Mouse (Mus musculus) erythroblast, embryonic 14.5 days (primary cell): ENCODE results near the gene Rad21l. TPM values are rescaled to one million over a fixed set of nuclear protein-coding genes. Genes with fewer than 3 reads are reported as not detected.

Experiments used
- H3K27me3 ChIP-seq: 2 replicates; pipeline ENCODE4 v1.6.1; 2012; ENCODE audit warnings: inconsistent platforms; ENCODE audit not compliant: control insufficient read depth
- H3K36me3 ChIP-seq: 2 replicates; pipeline ENCODE4 v1.6.1; 2012; ENCODE audit warnings: mild to moderate bottlenecking, inconsistent platforms; ENCODE audit not compliant: control insufficient read depth
- H3K4me1 ChIP-seq: 2 replicates; pipeline ENCODE4 v1.6.1; 2012; ENCODE audit warnings: inconsistent platforms; ENCODE audit not compliant: control insufficient read depth
- H3K4me3 ChIP-seq: replicated peaks from 2 replicates; pipeline ENCODE3; 2012; ENCODE audit warnings: moderate library complexity, mild to moderate bottlenecking, inconsistent platforms
- H3K9me3 ChIP-seq: 2 replicates; pipeline ENCODE4 v1.6.1; 2012; ENCODE audit warnings: low read length, inconsistent platforms, mixed read lengths; ENCODE audit not compliant: control insufficient read depth
- GATA1 ChIP-seq: IDR thresholded peaks from 2 replicates; pipeline ENCODE4 v1.6.1; 2012; ENCODE audit warnings: low read length, inconsistent platforms, mixed read lengths
- TAL1 ChIP-seq: IDR thresholded peaks from 3 replicates; pipeline ENCODE4 v1.6.1; 2012; ENCODE audit warnings: low read length, inconsistent platforms, mixed read lengths
- polyA plus RNA-seq: library from polyadenylated mRNA; stranded (reverse); fragments of >175 nt; gene quantifications from 2 replicates; pipeline ENCODE4 v1.2.3, GENCODE M21; 2012

Gene Rad21l
- not detected in 2 replicates for polyA plus RNA-seq

DNA sequence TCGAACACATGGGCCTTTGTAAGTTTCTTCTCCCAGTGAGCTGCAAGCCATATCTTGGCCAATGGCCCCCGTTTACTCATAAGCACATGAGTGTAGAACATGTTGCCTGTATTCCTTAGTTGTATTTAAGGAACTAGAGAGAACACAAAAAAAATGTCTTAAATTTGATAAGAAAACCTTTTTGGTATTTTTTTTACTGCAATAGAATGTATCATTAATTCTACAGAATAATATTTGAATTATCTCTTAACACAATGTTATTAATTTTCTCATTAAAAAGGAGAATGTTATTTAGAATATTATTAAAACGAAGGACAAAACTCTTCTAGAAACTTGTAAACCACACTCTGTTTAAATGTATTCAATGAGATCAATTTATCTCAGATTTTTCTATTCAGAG lies at the start of gene Rad21l:
Gene Rad21l (minus strand): TSS at position 101 of the 400 bp plus-strand sequence.
- no peaks in the 10 kb centered on the region for H3K36me3 ChIP-seq
- H3K4me1 ChIP-seq, result peaks cover 8% of the 10 kb centered on the region
- H3K9me3 ChIP-seq, result peaks cover 9% of the 10 kb centered on the region
- TF ChIP-seq GATA1 (no peak), TAL1 (no peak)
- H3K4me3 ChIP-seq, result no peak within 1 kb of the TSS
- H3K27me3 ChIP-seq, result peaks cover 6% of the 10 kb centered on the region

DNA sequence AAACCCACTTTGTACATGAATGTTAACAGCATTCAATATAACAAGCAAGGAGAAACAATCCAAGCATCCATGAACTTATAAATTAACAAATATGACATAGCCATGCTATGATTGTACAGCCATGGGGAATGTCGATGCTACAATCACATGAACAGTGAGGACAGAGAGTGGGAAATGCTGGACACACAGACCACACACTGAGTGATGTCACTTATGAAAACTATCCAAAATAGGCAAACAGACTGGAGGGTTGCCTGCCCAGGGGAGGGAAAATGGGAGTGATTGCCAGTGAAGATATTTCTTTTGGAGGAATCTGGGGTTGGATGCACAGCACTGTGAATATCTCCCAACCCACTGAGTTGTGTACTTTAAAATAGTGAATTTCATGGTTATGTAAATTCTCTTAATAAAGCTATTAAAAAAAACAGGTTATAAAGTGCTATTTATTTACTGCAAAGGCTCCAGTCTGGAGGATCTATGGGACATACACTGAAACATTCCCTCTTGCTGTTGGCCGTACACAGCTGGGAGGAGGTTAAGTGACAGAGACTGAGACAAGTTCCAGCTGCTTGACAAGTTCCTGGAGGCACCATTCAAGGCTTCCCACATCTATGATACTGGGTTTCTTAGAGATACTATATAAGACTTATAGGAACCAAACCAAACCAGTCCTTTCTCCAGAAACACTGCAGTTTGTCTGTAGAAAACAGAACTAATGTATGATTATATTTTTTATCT lies 48.2 kb upstream of the Rad21l start:
- Histone ChIP-seq H3K9me3 (no peaks in the 10 kb centered on the region), H3K4me1 (no peaks in the 10 kb centered on the region), H3K27me3 (no peaks in the 10 kb centered on the region), H3K36me3 (peaks cover 76% of the 10 kb centered on the region), H3K4me3 (no peak overlapping the region)
- TF ChIP-seq TAL1, result no peak
- no peak for TF ChIP-seq GATA1

DNA sequence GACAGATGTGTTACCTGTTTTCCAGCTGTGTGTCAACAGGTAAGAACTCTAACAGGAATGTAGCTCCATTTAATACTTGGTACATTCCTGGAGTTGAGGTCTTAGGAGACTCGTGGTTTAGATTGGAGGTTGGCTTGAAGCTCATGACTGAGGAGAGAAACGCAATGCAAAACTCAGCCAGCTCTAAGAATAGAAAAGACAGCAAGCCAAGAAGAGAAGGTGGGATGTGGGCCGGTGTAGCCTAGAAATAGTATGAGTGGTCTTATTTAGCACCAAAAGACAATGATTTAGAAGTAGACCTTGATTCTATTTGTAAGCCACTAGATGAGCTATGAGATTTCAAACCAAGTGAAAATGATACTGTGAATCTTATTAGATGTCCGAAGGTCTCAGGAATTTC lies 47.2 kb upstream of the Rad21l start:
- peaks cover 66% of the 10 kb centered on the region for H3K36me3 ChIP-seq
- H3K9me3 ChIP-seq, result no peaks in the 10 kb centered on the region

DNA sequence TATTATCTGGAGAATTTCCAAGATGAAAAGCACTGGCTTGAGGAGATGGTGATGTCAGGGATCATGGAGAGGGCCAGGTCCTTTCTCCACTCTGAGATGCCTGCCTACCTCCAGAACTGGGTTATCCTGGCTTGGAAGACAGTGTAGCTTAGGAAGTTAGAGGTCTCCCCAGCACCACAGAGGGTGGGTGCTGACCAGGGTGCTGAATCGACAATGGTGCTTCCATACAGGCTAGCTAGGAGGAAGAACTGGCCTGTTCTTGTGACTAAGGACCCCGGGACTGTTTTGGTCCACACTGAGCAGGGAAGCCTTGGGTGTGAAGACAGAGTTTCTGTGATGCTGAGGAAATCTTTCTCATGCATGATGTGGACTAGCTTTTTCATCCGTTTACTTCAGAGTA lies 44.3 kb upstream of the Rad21l start:
- no peaks in the 10 kb centered on the region for H3K4me1 ChIP-seq
- peaks cover 38% of the 10 kb centered on the region for H3K36me3 ChIP-seq
- no peak overlapping the region for H3K4me3 ChIP-seq
- H3K27me3 ChIP-seq, result no peaks in the 10 kb centered on the region
- H3K9me3 ChIP-seq, result no peaks in the 10 kb centered on the region
- TF ChIP-seq GATA1 (no peak), TAL1 (no peak)

More for the DNA sequence above, 47.2 kb upstream of the Rad21l start:
- Histone ChIP-seq H3K4me3 (no peak overlapping the region), H3K27me3 (no peaks in the 10 kb centered on the region), H3K4me1 (no peaks in the 10 kb centered on the region)
- TF ChIP-seq TAL1, result no peak
- no peak for TF ChIP-seq GATA1

DNA sequence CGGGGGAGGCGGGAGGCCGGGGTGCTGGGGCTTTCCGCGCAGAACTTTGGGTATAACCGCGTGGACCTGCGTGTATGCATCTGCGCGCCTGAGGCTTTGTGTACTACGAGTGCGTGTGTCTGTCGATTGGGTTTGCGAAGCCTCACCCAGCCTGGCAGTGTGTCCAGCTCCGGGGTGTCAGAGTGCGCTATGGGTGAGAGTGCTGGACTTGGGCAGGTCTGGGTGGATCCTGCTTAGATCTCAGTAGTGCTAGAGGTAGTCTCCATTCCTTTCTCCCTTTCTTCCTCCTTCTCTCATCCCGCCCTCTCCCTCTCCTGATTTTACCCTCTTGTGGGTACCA lies 34.5 kb upstream of the Rad21l start:
- no peak overlapping the region for H3K4me3 ChIP-seq
- peaks cover 2% of the 10 kb centered on the region; the same call in 1 of the 2 replicates for H3K9me3 ChIP-seq
- no peak for TF ChIP-seq GATA1
- no peak for TF ChIP-seq TAL1
- peaks cover 63% of the 10 kb centered on the region for H3K27me3 ChIP-seq
- H3K4me1 ChIP-seq, result no peaks in the 10 kb centered on the region
- H3K36me3 ChIP-seq, result no peaks in the 10 kb centered on the region

DNA sequence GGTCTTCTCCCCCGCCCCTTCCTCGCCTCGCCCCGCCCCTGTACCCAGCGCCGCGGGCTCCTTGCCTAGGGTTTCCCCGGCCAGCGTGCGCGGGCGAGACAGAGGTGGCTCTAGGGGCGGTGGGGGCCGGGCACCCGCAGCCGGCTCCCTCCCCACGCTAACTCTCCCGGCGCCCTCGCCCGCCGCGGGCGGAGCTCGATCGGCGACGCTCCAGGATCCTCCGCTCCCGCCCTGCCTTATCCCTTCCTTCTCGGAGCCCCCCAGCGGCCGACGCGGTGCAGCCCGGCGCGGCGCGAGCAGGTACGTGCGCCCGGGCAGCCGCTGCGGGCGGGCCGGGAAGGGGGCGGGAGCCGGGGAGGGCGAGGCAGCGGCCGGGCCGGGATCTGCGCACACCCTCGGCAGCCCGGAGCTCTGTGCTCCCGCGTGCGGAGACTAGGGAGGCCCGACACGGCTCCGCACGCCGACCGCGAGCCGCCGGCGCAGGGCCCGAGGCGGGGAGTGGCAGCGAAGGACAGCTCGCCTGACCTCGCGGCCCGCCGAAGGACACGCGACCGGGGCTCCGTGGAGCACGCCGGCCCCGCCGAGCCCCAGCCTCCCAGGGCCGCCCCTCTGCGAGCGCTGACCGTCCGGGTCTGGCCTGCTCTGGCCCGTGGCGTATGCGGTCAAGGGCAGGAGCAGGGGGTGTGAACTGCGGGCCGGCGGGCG lies 34.0 kb upstream of the Rad21l start:
- Histone ChIP-seq H3K9me3 (peaks cover 2% of the 10 kb centered on the region; the same call in 1 of the 2 replicates), H3K4me1 (no peaks in the 10 kb centered on the region), H3K27me3 (peaks cover 63% of the 10 kb centered on the region), H3K4me3 (no peak overlapping the region), H3K36me3 (no peaks in the 10 kb centered on the region)
- no peak for TF ChIP-seq GATA1
- no peak for TF ChIP-seq TAL1

DNA sequence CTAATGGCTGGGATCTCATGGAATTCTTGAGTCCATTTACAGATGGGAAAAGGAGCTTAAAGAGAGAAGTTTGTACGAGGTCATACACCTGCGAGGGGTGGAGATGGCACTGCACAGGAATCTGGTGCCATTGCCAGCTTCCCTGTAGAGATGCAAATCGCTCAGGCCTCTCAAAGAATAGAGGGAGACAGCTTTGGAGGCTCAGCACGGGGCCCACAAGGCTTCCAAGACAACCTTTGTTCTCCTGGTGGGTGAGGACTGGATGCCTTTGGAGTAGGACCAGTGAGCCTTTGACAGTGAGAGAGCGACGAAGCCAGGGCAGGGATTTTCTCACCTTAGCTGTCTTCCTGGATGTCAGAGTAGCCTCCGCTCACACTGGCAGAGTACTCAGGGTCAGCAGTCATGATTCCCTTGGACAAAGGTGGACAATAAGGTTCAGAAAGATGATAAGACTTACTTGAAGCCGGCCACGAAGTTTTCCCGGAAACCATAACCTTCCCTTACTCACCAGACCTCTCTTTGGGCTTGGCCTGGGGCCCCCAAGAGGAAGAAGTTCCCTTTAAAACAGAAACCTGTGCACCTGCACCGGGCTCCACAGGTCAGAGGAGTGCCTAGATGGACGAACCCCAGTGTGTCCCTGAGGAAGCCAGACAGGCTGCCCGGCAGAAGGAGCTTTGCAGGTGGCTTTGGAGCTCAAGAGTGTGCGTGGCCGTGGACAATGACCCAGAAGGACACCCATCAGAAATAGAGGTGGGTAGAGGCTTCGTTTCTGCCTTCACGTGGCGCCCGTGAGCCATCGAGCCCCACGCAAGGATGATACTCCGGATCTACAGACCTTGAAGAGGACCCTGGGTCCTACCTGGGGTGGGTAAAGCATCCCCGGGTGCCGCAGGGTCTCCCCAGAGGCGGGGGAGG lies 33.2 kb upstream of the Rad21l start, which contains the start of gene Tmem74b:
Gene Tmem74b (plus strand): TSS at position 778 of the 915 bp plus-strand sequence.
- H3K36me3 ChIP-seq, result no peaks in the 10 kb centered on the region
- H3K9me3 ChIP-seq, result peaks cover 2% of the 10 kb centered on the region; the same call in 1 of the 2 replicates
- no peaks in the 10 kb centered on the region for H3K4me1 ChIP-seq
- TF ChIP-seq TAL1, result no peak
- TF ChIP-seq GATA1, result no peak
- peaks cover 63% of the 10 kb centered on the region for H3K27me3 ChIP-seq
- H3K4me3 ChIP-seq, result no peak within 1 kb of the TSS

DNA sequence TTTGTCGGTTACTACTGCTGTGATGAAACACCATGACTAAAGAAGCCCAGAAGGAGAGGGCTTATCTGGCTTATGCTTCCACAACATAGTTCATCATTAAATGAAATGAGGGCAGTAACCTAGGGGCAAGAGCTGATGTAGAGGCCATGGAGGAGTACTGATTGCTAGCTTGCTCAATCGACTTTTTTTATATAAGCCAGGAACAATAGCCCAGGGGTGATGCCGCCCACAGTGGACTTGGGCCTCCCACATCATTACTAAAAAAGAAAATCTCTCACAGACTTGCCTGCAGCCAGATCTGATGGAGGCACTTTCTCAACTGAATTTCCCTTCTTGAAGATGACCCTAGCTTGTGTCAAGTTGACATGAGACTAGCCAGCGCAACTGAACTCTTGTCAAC lies 14.6 kb upstream of the Rad21l start:
- no peaks in the 10 kb centered on the region for H3K9me3 ChIP-seq
- H3K4me1 ChIP-seq, result no peaks in the 10 kb centered on the region
- no peak for TF ChIP-seq TAL1
- TF ChIP-seq GATA1, result no peak
- 0 out of 2 replicates have a peak, but pooled peaks cover 3% of the 10 kb centered on the region for H3K27me3 ChIP-seq
- H3K36me3 ChIP-seq, result no peaks in the 10 kb centered on the region
- H3K4me3 ChIP-seq, result no peak overlapping the region
